Mouse (Mus musculus): ENCODE measurements around the gene Alg14.

DNA sequence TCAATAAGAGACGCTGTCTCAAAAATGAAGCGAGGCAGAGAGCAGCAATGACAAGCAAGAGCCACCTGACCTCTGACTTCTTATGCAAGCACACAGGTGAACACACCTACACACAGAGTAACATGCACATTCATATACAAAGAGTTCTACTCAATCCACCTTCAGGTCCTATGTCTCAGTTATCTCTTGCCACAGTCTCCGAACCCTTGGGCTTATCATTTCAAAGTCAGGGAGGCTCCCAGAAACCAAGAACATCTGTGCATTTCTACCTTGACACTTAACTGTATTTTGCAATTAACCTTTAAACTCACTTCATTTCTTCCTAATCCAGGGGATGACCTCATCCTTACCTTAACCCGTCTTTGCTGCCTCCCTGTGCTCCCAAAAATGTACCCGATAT is 24.3 kb upstream of the Alg14 start:
- no peak for TF ChIP-seq CTCF (IDR thresholded peaks at IDR 0.05; ENCODE audit: control insufficient read depth, insufficient read depth, low read length)
- no peak for TF ChIP-seq POLR2A (IDR thresholded peaks at IDR 0.05; ENCODE audit: borderline replicate concordance, control insufficient read depth, low read depth, low read length)
